Mouse (Mus musculus): ENCODE measurements at regions not wholly inside any gene's neighbourhood (a gene's known extent, or its start where the extent isn't known, plus 50 kb on each side); places are given as distances from the start of the nearest gene placed in this dataset.

DNA sequence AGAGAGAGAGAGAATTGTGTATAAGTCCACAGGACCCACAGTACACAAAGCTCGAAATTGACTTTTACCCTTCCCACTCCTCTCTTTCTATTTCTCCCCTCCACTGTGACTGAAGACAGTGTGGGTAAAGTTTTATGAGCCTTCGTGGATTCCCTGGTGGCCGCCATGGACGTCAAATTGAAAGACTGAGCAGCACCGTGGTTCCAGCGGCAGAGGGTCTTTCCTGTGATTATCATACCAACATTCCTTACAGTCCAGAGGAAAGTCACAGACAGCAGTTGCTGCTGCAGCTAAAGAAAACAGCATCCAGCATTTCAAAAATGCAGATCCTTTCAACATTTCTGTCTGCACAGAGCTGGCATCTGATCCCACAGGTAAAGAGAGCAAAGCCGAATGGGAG is 98.9 kb upstream of the Ccn6 start:
- WGBS = 63% methylated on average over 7 of the region's 7 CpGs
- TF ChIP-seq POLR2A (IDR thresholded peaks at IDR 0.05; ENCODE audit: borderline replicate concordance, insufficient read depth, low read length) = no peak
- no peak for TF ChIP-seq CTCF (IDR thresholded peaks at IDR 0.05; ENCODE audit: borderline replicate concordance, insufficient read depth, low read depth, low read length)
- DNase-seq = no peak
- Histone ChIP-seq H3K4me3 (replicated peaks; ENCODE audit: insufficient read depth, low read depth, low read length) (no peak overlapping the region), H3K4me1 (ENCODE audit: control insufficient read depth, insufficient read depth, low read length) (no peaks in the 10 kb centered on the region), H3K27ac (ENCODE audit: insufficient read depth, low read length) (no peak overlapping the region), H3K27me3 (ENCODE audit: control insufficient read depth, insufficient read depth, low read length) (no peaks in the 10 kb centered on the region)

DNA sequence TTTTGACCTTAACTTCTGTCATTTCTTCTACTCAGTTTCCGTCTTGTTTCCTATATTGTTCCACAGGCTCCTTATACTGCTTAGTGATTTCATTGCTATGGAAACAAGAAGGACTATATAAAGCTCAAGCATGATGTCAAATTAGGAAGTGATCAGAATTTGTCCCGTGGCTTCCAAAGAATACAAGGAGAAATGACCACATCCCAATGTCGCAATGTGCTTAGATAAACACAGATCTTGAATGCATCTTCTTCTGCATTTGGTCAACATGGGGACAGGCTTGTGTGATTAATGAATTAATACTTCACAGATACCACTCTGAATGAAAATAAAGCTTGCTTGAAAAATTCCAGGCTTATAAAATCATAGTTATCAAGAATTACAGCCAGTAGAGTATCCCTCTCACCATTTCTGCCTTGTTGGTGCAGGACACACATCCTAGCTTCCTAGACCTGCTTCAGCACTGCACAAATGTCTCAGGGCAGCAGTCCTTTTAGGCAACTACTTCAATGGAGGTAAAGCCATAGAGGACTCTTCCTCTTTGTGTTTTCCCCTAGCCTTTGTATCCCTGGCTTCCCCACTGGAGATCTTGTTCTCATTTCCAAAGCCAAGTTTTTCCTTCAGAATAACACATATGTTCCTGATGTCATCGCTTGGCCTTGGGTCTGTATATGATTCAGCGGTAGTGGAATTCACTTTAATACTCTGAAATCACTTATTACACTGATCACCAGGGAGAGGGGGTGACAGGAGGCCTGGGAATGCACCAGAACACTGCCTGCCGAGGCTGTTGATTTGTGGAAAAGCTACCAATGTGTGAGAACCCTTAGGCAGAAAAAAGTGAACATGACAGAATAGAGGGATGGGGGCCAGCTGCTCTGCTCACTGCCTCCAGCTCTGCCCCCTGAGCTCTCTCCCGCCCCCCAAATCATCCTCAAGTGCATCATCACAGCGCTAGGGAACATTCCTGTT is 97.9 kb upstream of the Ccn6 start:
- no peak for DNase-seq
- WGBS = 58% methylated on average over 8 of the region's 8 CpGs
- Histone ChIP-seq H3K4me3 (replicated peaks; ENCODE audit: insufficient read depth, low read depth, low read length) (no peak overlapping the region), H3K27ac (ENCODE audit: insufficient read depth, low read length) (no peak overlapping the region), H3K4me1 (ENCODE audit: control insufficient read depth, insufficient read depth, low read length) (no peaks in the 10 kb centered on the region), H3K27me3 (ENCODE audit: control insufficient read depth, insufficient read depth, low read length) (no peaks in the 10 kb centered on the region)
- TF ChIP-seq CTCF (IDR thresholded peaks at IDR 0.05; ENCODE audit: borderline replicate concordance, insufficient read depth, low read depth, low read length) (no peak), POLR2A (IDR thresholded peaks at IDR 0.05; ENCODE audit: borderline replicate concordance, insufficient read depth, low read length) (no peak)

DNA sequence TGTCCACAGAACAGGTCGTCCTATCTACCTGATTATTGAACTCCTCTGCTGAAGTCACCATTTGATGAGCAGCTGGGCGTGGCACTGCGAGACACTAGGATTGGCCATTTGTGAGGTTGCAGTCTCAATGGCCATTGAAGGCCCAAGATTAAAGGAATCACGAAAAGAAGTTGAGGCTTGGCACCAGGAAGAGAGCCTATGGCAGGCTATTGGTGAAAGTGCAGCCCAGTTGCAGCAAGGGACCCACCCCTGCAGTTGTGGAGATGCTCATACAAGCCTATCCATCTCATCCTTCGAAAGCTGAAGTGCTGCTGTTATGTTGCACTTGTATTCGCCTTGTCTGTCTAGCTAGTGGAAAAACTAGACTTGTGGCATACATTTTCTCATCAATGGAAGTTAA is 96.5 kb upstream of the Ccn6 start:
- Histone ChIP-seq H3K27me3 (ENCODE audit: control insufficient read depth, insufficient read depth, low read length) (no peaks in the 10 kb centered on the region), H3K4me1 (ENCODE audit: control insufficient read depth, insufficient read depth, low read length) (no peaks in the 10 kb centered on the region), H3K4me3 (replicated peaks; ENCODE audit: insufficient read depth, low read depth, low read length) (no peak overlapping the region), H3K27ac (ENCODE audit: insufficient read depth, low read length) (no peak overlapping the region)
- DNase-seq = no peak
- no peak for TF ChIP-seq CTCF (IDR thresholded peaks at IDR 0.05; ENCODE audit: borderline replicate concordance, insufficient read depth, low read depth, low read length)
- TF ChIP-seq POLR2A (IDR thresholded peaks at IDR 0.05; ENCODE audit: borderline replicate concordance, insufficient read depth, low read length) = no peak
- 93% methylated on average over 6 of the region's 6 CpGs for WGBS

DNA sequence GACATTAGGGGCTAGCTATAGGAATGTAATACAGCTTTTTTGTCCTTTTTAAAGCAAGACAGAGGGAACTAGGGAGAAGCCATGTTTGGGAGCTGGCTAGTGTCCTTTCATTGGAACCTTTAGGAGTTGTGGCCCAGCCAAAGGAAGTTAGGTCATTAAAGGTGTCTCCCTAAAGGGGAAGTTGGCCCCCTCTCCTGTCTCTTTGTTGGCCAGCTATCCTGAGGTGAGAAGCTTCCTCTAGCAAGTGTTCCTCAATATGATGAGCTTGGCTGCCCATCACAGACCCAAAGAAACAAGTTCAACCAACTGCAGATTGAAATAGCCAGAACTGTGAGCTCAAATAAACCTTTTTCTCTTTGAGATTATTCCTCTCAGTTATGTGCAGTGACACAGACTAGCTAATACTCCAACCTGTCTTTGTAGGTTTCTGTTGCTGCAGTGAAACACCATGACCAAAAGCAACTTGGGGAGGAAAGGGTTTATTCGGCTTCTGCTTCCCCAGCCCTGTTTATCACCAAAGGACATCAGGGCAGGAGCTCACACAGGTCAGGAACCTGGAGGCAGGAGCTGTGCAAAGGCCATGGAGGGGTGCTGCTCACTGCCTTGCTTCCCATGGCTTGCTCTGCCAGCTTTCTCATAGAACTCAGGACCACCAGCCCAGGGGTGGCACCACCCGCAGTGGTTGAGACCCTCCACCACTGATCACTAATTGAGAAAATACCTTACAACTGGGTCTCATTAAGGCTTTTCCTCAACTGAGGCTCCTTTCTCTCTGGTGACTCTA is 94.0 kb upstream of the Ccn6 start:
- TF ChIP-seq CTCF (IDR thresholded peaks at IDR 0.05; ENCODE audit: borderline replicate concordance, insufficient read depth, low read depth, low read length) = no peak
- TF ChIP-seq POLR2A (IDR thresholded peaks at IDR 0.05; ENCODE audit: borderline replicate concordance, insufficient read depth, low read length) = no peak
- no peak for DNase-seq
- WGBS = 92% methylated on average over 2 of the region's 2 CpGs
- Histone ChIP-seq H3K4me3 (replicated peaks; ENCODE audit: insufficient read depth, low read depth, low read length) (no peak overlapping the region), H3K4me1 (ENCODE audit: control insufficient read depth, insufficient read depth, low read length) (no peaks in the 10 kb centered on the region), H3K27me3 (ENCODE audit: control insufficient read depth, insufficient read depth, low read length) (no peaks in the 10 kb centered on the region), H3K27ac (ENCODE audit: insufficient read depth, low read length) (no peak overlapping the region)

DNA sequence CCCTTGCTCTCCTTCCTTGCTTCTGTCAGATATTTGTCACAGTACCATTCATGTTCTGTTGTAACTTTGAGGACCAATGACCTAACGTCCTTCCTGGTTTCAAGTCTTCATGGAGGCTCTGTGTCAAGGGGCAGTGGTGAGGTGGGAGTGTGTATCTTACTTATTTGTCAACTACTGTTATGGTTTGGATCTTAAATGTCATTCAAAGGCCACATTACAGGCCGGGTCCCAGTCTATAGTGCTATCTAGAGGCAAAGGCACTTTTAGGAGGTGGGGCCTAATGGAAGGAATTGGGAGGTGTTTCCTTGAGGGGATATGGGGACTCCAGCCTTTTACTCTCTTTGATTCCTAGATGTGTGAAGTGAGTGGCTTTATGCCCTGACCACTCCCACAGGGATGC is 91.0 kb upstream of the Ccn6 start:
- no peaks in the 10 kb centered on the region for H3K27me3 ChIP-seq (ENCODE audit: control insufficient read depth, insufficient read depth, low read length)
- TF ChIP-seq POLR2A (IDR thresholded peaks at IDR 0.05; ENCODE audit: borderline replicate concordance, insufficient read depth, low read length) (no peak), CTCF (IDR thresholded peaks at IDR 0.05; ENCODE audit: borderline replicate concordance, insufficient read depth, low read depth, low read length) (no peak)
- no peaks in the 10 kb centered on the region for H3K4me1 ChIP-seq (ENCODE audit: control insufficient read depth, insufficient read depth, low read length)
- DNase-seq = no peak
- WGBS = 85% methylated on average over 2 of the region's 2 CpGs
- no peak overlapping the region for H3K27ac ChIP-seq (ENCODE audit: insufficient read depth, low read length)
- H3K4me3 ChIP-seq (replicated peaks; ENCODE audit: insufficient read depth, low read depth, low read length) = no peak overlapping the region

DNA sequence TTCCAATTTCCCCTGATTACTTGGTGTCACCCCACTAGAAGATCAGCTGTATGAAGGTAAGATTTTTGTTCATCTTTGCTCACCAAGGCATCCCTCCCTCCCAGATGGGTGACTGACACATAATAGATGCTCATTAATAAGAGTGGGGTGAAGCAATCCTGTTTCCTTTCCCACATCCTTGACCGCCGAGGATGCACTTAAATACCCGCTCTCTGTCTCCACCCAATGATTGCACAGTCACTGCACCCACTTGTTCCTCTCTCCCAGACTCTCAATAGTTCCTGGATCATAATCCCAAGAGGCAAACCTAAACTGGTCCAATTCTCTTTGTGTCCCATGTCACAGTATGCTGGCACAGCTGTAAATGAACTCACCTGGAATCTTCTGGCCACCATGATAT is 86.4 kb upstream of the Ccn6 start:
- 83% methylated on average over 3 of the region's 3 CpGs for WGBS
- H3K4me3 ChIP-seq (replicated peaks; ENCODE audit: insufficient read depth, low read depth, low read length) = no peak overlapping the region
- TF ChIP-seq POLR2A (IDR thresholded peaks at IDR 0.05; ENCODE audit: borderline replicate concordance, insufficient read depth, low read length) = no peak
- no peak for TF ChIP-seq CTCF (IDR thresholded peaks at IDR 0.05; ENCODE audit: borderline replicate concordance, insufficient read depth, low read depth, low read length)
- H3K27ac ChIP-seq (ENCODE audit: insufficient read depth, low read length) = no peak overlapping the region
- no peaks in the 10 kb centered on the region for H3K4me1 ChIP-seq (ENCODE audit: control insufficient read depth, insufficient read depth, low read length)
- no peak for DNase-seq
- H3K27me3 ChIP-seq (ENCODE audit: control insufficient read depth, insufficient read depth, low read length) = no peaks in the 10 kb centered on the region

DNA sequence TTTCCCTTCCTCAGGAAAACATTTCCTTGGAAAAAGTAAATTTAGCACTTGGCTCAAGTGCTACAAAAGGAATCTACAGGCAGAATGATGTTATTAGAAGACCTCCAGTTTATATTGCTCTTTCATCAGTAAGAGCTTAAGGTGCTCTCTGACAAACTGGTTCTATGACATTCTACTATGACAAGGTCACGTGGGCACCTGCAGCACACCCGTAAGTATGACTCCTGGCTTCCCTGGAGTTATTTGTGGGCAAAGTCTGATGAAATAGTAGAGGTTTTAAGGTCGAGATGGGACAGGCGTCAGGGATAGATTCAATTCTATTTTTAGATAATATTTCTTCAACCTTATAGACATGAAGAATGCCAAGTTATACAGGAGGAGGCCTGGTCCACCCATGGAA is 84.9 kb upstream of the Ccn6 start:
- 87% methylated on average over 4 of the region's 4 CpGs for WGBS
- no peaks in the 10 kb centered on the region for H3K27me3 ChIP-seq (ENCODE audit: control insufficient read depth, insufficient read depth, low read length)
- no peak for TF ChIP-seq POLR2A (IDR thresholded peaks at IDR 0.05; ENCODE audit: borderline replicate concordance, insufficient read depth, low read length)
- no peak for TF ChIP-seq CTCF (IDR thresholded peaks at IDR 0.05; ENCODE audit: borderline replicate concordance, insufficient read depth, low read depth, low read length)
- no peak overlapping the region for H3K4me3 ChIP-seq (replicated peaks; ENCODE audit: insufficient read depth, low read depth, low read length)
- DNase-seq = no peak
- no peak overlapping the region for H3K27ac ChIP-seq (ENCODE audit: insufficient read depth, low read length)
- no peaks in the 10 kb centered on the region for H3K4me1 ChIP-seq (ENCODE audit: control insufficient read depth, insufficient read depth, low read length)
